Mouse (Mus musculus) liver, adult 2 months (tissue): ENCODE data around the gene Lpp.

Experiments
- CTCF ChIP-seq: fragments of 200-500 bp; IDR thresholded peaks from 2 replicates; pipeline ENCODE4 v1.5.1; 2011; ENCODE audit warnings: low read depth, low read length, control low read depth
- POLR2A ChIP-seq: fragments of 200-500 bp; IDR thresholded peaks from 2 replicates; pipeline ENCODE4 v1.6.1; 2011; ENCODE audit warnings: low read length, control low read depth; ENCODE audit not compliant: insufficient read depth; ENCODE audit errors: extremely low read depth

GRCm38 (mm10) chr16:24840073-24840472 is 446.8 kb downstream of the Lpp start:
- TF ChIP-seq CTCF = no peak
- TF ChIP-seq POLR2A = no peak
